Mouse (Mus musculus) kidney, embryonic 15.5 days (tissue): ENCODE measurements around the gene Hes1. TPM values are rescaled to one million over a fixed set of nuclear protein-coding genes. Genes with fewer than 3 reads are reported as not detected.
A peak's percentile ranks its signal among the peaks of the same experiment; 100 is the strongest.

Experiments
- ATAC-seq: fragments of 200-750 bp; cut with Nextera tagmentation; replicated peaks from 2 replicates; pipeline ENCODE4 v1.8.0; 2017; ENCODE audit warnings: moderate TSS enrichment; ENCODE audit not compliant: low FRiP score
- H3K27ac ChIP-seq: fragments of 300-500 bp; sonication (generic); 2 replicates; pipeline ENCODE4 v1.5.1; 2015; ENCODE audit warnings: mild to moderate bottlenecking, inconsistent platforms
- H3K27me3 ChIP-seq: fragments of 300-500 bp; sonication (generic); 2 replicates; pipeline ENCODE4 v1.6.1; 2015; ENCODE audit warnings: inconsistent platforms
- H3K36me3 ChIP-seq: fragments of 300-500 bp; sonication (generic); 2 replicates; pipeline ENCODE4 v1.6.1; 2015; ENCODE audit warnings: inconsistent platforms
- H3K4me1 ChIP-seq: fragments of 300-500 bp; sonication (generic); 2 replicates; pipeline ENCODE4 v1.6.1; 2015; ENCODE audit warnings: inconsistent platforms
- H3K4me2 ChIP-seq: fragments of 300-500 bp; sonication (generic); 2 replicates; pipeline ENCODE4 v1.6.1; 2015; ENCODE audit warnings: moderate library complexity, mild to moderate bottlenecking, inconsistent platforms
- H3K4me3 ChIP-seq: fragments of 300-500 bp; sonication (generic); replicated peaks from 2 replicates; pipeline ENCODE4 v1.5.1; 2015; ENCODE audit warnings: mild to moderate bottlenecking, inconsistent platforms
- H3K9ac ChIP-seq: fragments of 300-500 bp; sonication (generic); 2 replicates; pipeline ENCODE4 v1.6.1; 2015; ENCODE audit warnings: mild to moderate bottlenecking, inconsistent platforms
- H3K9me3 ChIP-seq: fragments of 300-500 bp; sonication (generic); replicated peaks from 2 replicates; pipeline ENCODE4 v1.6.1; 2016; ENCODE audit warnings: inconsistent platforms
- WGBS: fragments of 180-500 bp; shearing (Covaris S2); methylation state at CpG from one replicate; pipeline ENCODE4 v1.1.7; 2015; ENCODE audit warnings: mixed read lengths; 5-methylcytosine and 5-hydroxymethylcytosine counted together
- polyA plus RNA-seq: library from polyadenylated mRNA; unstranded; fragments of >200 nt; fragmentation: Nextera tagmentation; extraction: Ambion mirVana; gene quantifications from 2 replicates; pipeline ENCODE4 v1.2.1, GENCODE M21; 2015

Hes1 gene
- 57.4 and 63.3 TPM in 2 replicates for polyA plus RNA-seq

DNA sequence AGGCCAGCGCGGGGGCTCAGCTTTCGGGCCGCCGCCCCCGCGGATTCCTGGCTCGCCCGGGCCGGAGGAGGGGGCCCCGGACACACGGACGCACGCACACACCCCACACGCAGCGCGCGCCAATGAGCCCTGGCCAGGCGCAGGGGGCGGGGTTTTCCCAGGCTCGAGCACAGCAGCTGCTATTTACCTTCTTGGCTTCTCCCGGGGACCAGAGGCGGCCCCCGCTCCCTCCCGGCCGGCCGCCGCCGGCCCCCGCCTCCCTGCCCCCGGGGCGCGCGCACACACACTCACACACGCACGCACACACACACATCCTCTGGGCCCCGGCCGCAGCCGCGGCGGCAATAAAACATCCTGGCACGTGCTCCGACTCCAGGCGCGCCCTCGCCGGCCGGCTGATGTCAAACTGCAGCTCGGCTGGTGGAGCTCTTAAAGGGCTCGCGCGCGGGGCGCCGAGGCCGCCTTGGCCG is at the start of gene Hes1:
Gene Hes1 (plus strand): TSS at position 401 of the 470 bp plus-strand sequence.
- Histone ChIP-seq H3K27ac (peak within 1 kb of the TSS; percentile 98), H3K27me3 (no peaks in the 10 kb centered on the region), H3K4me3 (peak within 1 kb of the TSS; percentile 57), H3K4me1 (peaks cover 63% of the 10 kb centered on the region), H3K4me2 (peak within 1 kb of the TSS; percentile 91), H3K36me3 (no peaks in the 10 kb centered on the region), H3K9ac (peak within 1 kb of the TSS; percentile 71), H3K9me3 (no peaks in the 10 kb centered on the region)
- WGBS = under 1% methylated on average over 57 of the region's 57 CpGs
- peak; percentile 88 for ATAC-seq

DNA sequence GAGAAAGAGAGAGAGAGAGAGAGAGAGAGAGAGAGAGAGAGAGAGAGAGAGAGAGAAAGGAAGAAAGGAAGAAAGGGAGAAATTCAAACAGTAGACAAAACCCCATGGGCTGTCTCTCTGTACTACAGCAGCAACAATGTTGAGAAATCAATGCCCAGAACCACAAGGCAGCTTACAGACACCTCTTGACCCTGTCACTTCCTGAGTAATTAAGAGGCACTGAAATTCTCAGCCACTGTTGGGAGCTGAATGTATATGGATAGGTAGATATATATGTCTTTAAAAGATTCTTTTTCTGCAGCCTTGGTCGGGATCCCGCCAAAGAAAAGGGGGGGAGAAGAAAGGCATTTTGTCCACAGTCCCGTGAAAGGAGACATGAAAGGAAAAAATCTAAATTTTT is 48.1 kb upstream of the Hes1 start:
- Histone ChIP-seq H3K36me3 (no peaks in the 10 kb centered on the region), H3K4me2 (no peak overlapping the region), H3K9me3 (no peaks in the 10 kb centered on the region), H3K9ac (no peak overlapping the region), H3K4me1 (peaks cover 52% of the 10 kb centered on the region), H3K4me3 (no peak overlapping the region), H3K27ac (no peak overlapping the region), H3K27me3 (peaks cover 44% of the 10 kb centered on the region)
- ATAC-seq = no peak
- WGBS = 17% methylated on average over 3 of the region's 3 CpGs

- Histone ChIP-seq H3K4me2 (peak overlapping the region; percentile 29; the same call in 1 of the 2 replicates), H3K4me1 (peaks cover 52% of the 10 kb centered on the region), H3K27me3 (peaks cover 69% of the 10 kb centered on the region), H3K27ac (no peak overlapping the region), H3K4me3 (no peak overlapping the region), H3K9ac (no peak overlapping the region), H3K9me3 (no peaks in the 10 kb centered on the region), H3K36me3 (no peaks in the 10 kb centered on the region)
- ATAC-seq = no peak; the same call in 1 of the 2 replicates
- WGBS = 6% methylated on average over 13 of the region's 13 CpGs
Observed at GRCm38 (mm10) chr16:30020124-30020523, 44.1 kb upstream of the Hes1 start.

DNA sequence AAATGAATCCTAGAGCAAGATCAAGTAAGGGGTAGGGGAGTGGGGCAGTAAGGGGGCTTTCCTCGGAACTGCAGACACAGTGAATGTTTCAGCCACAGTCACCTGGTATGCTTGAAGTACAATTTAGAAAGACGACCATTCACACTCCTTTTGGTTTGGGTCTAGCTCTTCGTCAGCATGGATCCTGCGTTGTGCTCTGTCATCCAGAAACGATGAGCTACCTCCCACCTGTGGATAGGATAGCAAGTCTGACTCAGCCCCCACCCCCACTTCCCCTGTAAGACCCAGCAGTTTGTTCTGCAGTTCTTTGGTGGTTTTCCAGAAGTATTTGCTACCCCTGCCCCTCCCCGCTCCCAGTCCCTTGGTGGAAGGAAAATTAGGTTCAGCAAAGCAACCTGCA is 41.8 kb upstream of the Hes1 start:
- ATAC-seq = no peak
- Histone ChIP-seq H3K36me3 (no peaks in the 10 kb centered on the region), H3K4me2 (no peak overlapping the region), H3K4me3 (no peak overlapping the region), H3K4me1 (peaks cover 40% of the 10 kb centered on the region), H3K27ac (no peak overlapping the region), H3K27me3 (peaks cover 77% of the 10 kb centered on the region), H3K9me3 (no peaks in the 10 kb centered on the region), H3K9ac (no peak overlapping the region)
- 43% methylated on average over 6 of the region's 6 CpGs for WGBS

GRCm38 (mm10) chr16:30022890-30023797 is 41.0 kb upstream of the Hes1 start:
- H3K9ac ChIP-seq = no peak overlapping the region
- peaks cover 70% of the 10 kb centered on the region for H3K27me3 ChIP-seq
- no peak overlapping the region for H3K27ac ChIP-seq
- no peak overlapping the region for H3K4me2 ChIP-seq
- no peak for ATAC-seq
- H3K4me3 ChIP-seq = no peak overlapping the region
- WGBS = 67% methylated on average over 16 of the region's 16 CpGs
- H3K9me3 ChIP-seq = no peaks in the 10 kb centered on the region
- H3K36me3 ChIP-seq = no peaks in the 10 kb centered on the region
- H3K4me1 ChIP-seq = peaks cover 45% of the 10 kb centered on the region

DNA sequence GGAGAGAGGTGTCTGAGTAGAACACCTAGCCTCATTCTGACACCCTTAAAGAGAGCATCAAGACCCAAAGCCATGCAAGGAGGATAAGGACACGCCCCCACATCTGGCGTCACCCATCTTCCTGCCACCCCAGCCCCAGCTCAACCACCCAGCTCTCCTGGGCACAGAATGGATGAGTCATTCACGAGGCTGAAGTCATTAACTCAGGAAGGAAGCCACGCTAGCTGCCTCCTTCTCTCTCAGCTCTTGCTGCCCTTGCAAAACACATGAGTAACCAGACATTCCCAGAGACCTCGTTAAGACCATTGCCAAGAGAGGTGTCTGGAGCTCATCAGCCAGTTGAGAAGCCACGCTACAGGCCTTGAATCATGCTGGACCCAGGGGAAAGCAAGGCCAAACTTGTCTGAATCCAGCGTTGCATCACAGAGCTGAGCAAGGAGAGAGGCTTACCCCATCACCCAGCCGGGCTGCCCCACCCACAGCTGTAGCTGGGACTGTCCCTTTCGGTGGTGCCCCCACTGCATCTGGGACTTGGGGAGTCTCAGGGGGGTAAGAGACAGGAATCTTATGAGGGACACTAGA is 39.4 kb upstream of the Hes1 start:
- peak; percentile 40; the same call in 1 of the 2 replicates for ATAC-seq
- Histone ChIP-seq H3K27me3 (peaks cover 55% of the 10 kb centered on the region), H3K9me3 (no peaks in the 10 kb centered on the region), H3K4me1 (peaks cover 46% of the 10 kb centered on the region), H3K9ac (no peak overlapping the region), H3K4me3 (no peak overlapping the region), H3K36me3 (no peaks in the 10 kb centered on the region), H3K4me2 (no peak overlapping the region), H3K27ac (no peak overlapping the region)
- 50% methylated on average over 9 of the region's 9 CpGs for WGBS

DNA sequence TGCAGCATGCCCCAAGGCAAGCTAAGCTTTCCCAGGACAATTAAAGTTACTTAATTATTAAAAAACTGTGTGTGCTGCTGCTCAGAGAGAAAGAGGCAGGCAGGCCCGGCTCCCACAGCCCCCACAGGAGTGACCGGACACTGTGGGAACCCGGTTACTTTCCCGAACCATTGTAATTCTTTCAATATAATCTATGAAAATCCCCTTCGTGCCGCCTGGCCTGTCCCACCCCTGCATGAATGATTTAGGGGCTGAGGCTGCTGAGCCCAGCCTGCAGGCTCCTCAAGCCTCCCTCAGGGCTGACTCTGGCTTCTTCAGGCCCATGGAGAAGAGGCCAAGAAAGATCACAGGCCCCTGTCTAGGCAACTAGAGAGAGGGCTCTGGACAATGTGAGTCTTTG is 36.0 kb upstream of the Hes1 start:
- Histone ChIP-seq H3K27ac (no peak overlapping the region), H3K4me1 (peaks cover 30% of the 10 kb centered on the region), H3K4me3 (no peak overlapping the region), H3K4me2 (no peak overlapping the region), H3K9ac (no peak overlapping the region), H3K27me3 (peaks cover 40% of the 10 kb centered on the region), H3K9me3 (no peaks in the 10 kb centered on the region), H3K36me3 (no peaks in the 10 kb centered on the region)
- 36% methylated on average over 6 of the region's 6 CpGs for WGBS
- ATAC-seq = no peak

- no peak overlapping the region for H3K4me3 ChIP-seq
- H3K4me1 ChIP-seq = peaks cover 42% of the 10 kb centered on the region
- no peaks in the 10 kb centered on the region for H3K36me3 ChIP-seq
- no peak overlapping the region for H3K4me2 ChIP-seq
- H3K9ac ChIP-seq = no peak overlapping the region
- no peak for ATAC-seq
- 53% methylated on average over 12 of the region's 12 CpGs for WGBS
- H3K27me3 ChIP-seq = peaks cover 29% of the 10 kb centered on the region
- no peak overlapping the region for H3K27ac ChIP-seq
- no peaks in the 10 kb centered on the region for H3K9me3 ChIP-seq
Observed at GRCm38 (mm10) chr16:30029264-30030003, 34.8 kb upstream of the Hes1 start.

- Histone ChIP-seq H3K4me2 (no peak overlapping the region), H3K27ac (no peak overlapping the region), H3K4me3 (no peak overlapping the region), H3K27me3 (peaks cover 30% of the 10 kb centered on the region), H3K36me3 (no peaks in the 10 kb centered on the region), H3K9ac (no peak overlapping the region), H3K4me1 (peaks cover 49% of the 10 kb centered on the region), H3K9me3 (no peaks in the 10 kb centered on the region)
- no peak for ATAC-seq
- 52% methylated on average over 2 of the region's 2 CpGs for WGBS
Observed at GRCm38 (mm10) chr16:30032326-30032904, 31.8 kb upstream of the Hes1 start.

DNA sequence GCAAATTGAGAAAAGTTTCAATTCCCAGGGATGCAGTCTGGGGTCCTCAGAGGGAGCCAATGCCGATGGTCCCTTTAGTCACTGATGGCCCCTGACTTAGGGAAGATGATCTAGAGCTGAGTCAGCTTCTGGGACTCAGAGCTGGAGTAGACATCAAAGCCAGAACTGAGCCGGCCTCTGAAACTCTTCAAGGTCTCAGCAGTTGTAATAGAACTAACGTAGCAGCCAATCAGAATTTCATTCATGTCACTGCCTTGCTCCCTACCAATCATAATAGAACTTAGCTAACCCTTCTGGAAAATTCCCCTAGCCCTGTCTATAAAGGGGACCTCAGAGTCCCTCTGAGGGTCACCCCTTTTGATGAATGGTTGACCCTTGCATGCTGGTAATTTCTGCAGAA is 30.8 kb upstream of the Hes1 start:
- peaks cover 51% of the 10 kb centered on the region for H3K4me1 ChIP-seq
- H3K27ac ChIP-seq = no peak overlapping the region
- H3K36me3 ChIP-seq = no peaks in the 10 kb centered on the region
- H3K27me3 ChIP-seq = peaks cover 35% of the 10 kb centered on the region
- H3K9ac ChIP-seq = no peak overlapping the region
- 68% methylated on average over 3 of the region's 3 CpGs for WGBS
- no peaks in the 10 kb centered on the region for H3K9me3 ChIP-seq
- H3K4me2 ChIP-seq = no peak overlapping the region
- no peak for ATAC-seq
- no peak overlapping the region for H3K4me3 ChIP-seq

DNA sequence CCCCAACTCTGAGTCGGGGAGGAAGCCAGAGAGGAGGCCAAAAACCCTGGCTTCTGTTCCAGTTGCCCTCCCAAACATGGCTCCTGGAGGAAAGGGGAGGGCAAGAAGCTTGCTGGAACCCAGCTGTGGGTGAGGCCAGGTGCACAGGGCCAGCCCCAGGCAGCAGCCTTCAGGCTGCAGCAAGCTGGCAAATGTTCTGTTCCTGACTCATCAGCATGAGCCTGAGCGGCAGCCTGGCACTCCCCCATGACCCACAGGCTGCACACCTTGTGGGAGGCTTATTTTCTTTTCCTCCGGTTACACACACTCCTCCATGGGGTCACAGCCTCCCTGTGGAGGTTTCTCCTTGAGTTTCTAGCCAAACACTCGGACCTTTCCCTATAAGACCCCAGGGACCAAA is 30.2 kb upstream of the Hes1 start:
- H3K4me1 ChIP-seq = peaks cover 53% of the 10 kb centered on the region
- peaks cover 37% of the 10 kb centered on the region for H3K27me3 ChIP-seq
- H3K4me3 ChIP-seq = no peak overlapping the region
- no peaks in the 10 kb centered on the region for H3K36me3 ChIP-seq
- peak overlapping the region; percentile 28; the same call in 1 of the 2 replicates for H3K27ac ChIP-seq
- H3K4me2 ChIP-seq = no peak overlapping the region
- H3K9me3 ChIP-seq = no peaks in the 10 kb centered on the region
- 18% methylated on average over 4 of the region's 4 CpGs for WGBS
- H3K9ac ChIP-seq = no peak overlapping the region
- ATAC-seq = peak; percentile 72
